Mouse (Mus musculus): ENCODE measurements around the gene Mid1. TPM values are rescaled to one million over a fixed set of nuclear protein-coding genes. Genes with fewer than 3 reads are reported as not detected.

Mid1 gene
- total RNA-seq (2021): 10 to 100 TPM; 21.7 to 22.5 TPM
- long read RNA-seq, experiment 1, partial matches to known transcripts: 1 of 13 reads
- long read RNA-seq, experiment 1, other reads (novel, unspliced or antisense): 12 of 13 reads
- long read RNA-seq, experiment 2, partial matches to known transcripts: 0 of 8 reads
- long read RNA-seq, experiment 2, other reads (novel, unspliced or antisense): 8 of 8 reads

DNA sequence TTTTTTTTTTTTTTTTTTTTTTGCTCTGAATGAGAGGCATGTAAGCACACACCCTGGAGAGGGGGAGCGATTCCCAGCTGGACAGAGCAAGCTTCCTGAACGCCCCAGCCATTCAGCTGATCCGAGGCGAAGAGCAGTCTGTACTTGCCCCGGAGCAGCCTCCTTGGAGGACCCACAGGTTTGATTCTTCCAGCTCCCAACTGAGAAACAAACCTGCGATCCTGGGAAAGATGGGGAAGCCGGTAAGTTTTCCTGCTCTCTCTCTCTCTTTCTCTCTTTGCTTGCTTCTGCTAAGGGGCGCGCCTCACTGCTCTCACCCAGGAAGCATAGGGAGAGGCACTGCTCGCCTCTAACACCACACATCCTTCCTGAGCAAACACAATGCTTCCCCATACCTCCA lies at the start of gene Mid1:
TSS of gene Mid1 (plus strand) at position 69 of the 400 bp plus-strand sequence.
- peak in 1 of 2 experiments; percentile 37 for DNase-seq (ENCODE audit: low spot score in 2 of 2)

DNA sequence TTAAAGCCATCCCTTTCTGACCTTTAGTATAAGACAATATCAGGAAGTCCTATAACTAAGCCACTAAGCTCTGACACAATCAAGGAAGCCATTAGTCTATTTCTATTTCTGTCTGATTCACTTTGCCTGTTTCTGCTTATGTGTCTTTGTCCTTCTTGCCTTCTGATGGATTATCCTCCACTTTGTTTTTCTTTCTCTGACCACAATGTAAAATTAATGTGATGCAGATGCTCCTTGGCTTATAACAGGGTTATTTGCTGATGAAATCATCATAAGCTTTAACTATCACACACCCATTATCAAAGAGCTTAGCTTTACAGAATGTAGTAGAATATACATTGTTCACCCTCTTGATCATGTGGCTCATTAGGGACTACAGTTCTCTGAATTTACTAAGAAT lies 11.9 kb upstream of the Mid1 start:
- DNase-seq (ENCODE audit: low spot score in 2 of 2): no peak

GRCm38 (mm10) chrX:169676313-169676712 lies 8.7 kb upstream of the Mid1 start:
- DNase-seq (ENCODE audit: low spot score in 2 of 2): no peak

DNA sequence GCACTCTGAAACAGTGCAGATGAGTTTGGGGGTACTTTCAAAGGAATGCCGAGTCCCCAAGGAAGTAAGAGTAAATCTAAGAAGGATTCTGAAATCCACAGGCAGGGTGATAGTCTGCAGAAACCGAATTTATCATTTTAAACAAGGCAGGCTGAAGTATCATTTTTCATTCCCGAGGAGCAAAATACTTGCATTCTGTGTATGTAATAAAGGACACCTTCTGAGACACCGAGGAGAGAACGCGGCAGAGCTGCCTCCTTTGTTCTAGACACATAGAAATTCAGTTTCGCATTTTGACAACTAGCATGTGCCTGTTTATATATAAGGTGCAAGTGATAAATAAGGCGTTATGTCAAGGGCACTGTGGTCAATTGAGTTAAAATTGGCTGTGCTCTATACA lies 732 bp downstream of the Mid1 start:
- DNase-seq (ENCODE audit: low spot score in 2 of 2): no peak

DNA sequence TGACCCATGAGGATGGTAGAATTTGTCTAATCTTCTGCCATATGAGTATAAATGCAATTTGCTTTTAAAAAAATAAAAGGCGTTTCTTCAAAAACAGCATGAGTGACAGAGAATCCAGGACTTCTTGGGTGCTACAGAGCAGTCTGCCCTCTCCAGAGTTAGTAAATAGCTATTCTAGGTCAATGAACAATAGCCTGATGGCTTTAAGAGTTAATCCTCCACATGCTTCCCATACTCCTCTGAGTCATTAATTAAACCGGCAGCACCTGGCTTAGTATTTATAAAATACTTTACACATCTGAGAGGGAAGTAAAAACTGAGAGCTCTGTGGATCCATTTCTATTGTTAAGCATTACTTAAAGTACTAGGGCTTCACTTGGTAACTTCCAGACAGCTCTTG lies 6.2 kb downstream of the Mid1 start:
- DNase-seq (ENCODE audit: low spot score in 2 of 2): no peak

- no peak for DNase-seq (ENCODE audit: low spot score in 2 of 2)
Observed at GRCm38 (mm10) chrX:169691675-169692074, 6.7 kb downstream of the Mid1 start.

DNA sequence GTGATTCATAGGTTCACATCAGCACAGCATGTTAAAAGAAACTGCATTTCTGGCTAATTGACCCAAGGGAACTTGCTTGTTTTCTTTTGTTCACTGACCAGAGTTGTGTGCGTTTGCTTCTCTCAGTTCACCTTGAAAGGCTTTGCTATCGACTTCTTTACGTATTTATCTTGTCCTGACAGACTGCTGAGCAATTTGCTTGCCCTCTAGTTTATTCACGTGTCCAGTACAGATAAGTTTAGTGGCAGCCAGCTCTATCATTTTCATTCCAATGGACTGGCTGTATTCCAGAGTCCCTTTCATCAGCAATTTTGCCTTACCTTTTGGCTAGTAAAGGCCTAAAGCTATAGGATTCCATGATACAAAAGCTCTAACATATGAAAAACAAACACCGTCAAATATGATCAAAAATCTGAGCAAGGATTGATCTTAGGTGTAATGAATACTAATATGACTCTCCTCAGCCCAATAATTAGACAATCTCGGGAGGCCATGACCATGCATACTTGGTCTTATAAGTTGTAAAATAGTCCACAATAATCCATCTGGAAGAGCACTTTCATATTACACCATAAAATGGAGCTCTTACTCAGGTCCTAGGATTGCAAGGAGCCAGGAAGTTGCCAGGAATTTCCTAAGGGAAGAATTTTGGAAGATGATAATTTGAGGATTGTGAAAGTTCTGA lies 7.4 kb downstream of the Mid1 start:
- no peak for DNase-seq (ENCODE audit: low spot score in 2 of 2)

GRCm38 (mm10) chrX:169704016-169704602 lies 19.1 kb downstream of the Mid1 start:
- DNase-seq (ENCODE audit: low spot score in 2 of 2): peak in 1 of 2 experiments; percentile 34

- DNase-seq (ENCODE audit: low spot score in 2 of 2): peak in 1 of 2 experiments; percentile 14
Observed at GRCm38 (mm10) chrX:169723511-169723910, 38.5 kb downstream of the Mid1 start.

DNA sequence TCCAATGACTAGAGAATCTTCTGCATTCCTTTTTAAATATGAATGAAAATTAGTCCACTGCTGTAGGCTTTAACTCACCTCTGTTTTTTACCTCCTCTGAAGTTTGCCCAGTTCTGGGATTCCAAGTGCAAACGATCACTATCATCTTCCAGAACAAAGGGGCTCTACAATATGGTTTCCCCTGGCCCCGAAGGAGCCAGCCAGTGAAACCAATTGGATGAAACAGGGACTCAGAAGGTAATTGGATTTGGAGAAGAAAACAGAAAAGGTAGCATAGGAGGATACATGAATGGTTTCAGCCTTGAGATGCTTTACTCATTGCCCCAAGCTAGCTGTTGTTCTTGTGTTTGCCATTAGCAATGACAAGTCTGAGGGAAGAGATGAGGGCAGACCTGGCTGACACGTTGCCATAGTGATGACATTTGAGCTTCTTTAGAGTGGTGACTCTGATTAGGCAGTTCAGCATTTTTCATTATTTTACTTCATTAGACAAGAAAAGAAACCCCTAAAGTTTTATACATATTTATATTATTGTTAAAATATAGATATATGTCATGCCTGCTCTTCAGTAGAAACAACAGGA lies 50.5 kb downstream of the Mid1 start:
- DNase-seq (ENCODE audit: low spot score in 2 of 2): no peak

DNA sequence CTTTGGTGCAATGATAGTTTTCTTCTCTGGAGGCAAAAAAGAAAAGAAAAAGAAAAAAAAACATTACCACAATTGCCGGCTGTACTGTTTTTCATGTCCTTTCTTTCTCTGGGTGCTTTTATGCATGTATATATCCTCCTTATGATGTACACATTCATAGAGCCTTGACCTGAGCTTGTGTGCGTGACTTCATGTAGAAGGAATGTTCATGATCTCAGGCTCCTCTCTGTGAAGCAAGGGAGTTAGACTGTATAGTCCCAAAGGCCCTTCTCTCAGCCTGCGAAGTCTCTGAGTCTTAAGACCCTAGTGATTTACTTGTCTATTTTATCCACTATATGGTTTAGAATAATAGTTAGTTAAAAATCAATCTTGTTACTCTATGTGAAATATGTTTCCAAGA lies 73.0 kb downstream of the Mid1 start:
- no peak for DNase-seq (ENCODE audit: low spot score in 2 of 2)

DNA sequence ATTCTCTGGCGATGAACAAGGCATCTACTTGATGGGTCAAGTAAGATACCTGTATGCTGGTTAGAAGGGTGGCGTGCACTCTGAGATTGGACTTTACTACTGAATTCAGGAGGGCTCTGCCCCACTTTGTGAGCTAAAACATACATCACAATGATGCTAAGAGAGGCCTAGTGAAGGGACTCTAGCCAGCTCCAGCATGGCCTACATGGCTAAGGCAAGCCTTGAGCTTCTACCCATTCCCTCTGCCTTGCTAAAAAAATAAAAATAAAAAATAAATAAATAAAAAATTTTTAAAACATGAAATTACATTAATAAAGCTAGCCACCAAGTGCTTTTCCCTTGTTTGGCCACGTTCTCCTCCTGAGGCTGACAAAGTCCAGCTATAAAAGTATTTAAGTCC lies 94.5 kb downstream of the Mid1 start, which contains the start of gene 4933400A11Rik:
TSS of gene 4933400A11Rik (minus strand) at position 101 of the 400 bp plus-strand sequence.
- no peak for DNase-seq (ENCODE audit: low spot score in 2 of 2)

GRCm38 (mm10) chrX:169789702-169790101 lies 104.7 kb downstream of the Mid1 start:
- DNase-seq (ENCODE audit: low spot score in 2 of 2): no peak

DNA sequence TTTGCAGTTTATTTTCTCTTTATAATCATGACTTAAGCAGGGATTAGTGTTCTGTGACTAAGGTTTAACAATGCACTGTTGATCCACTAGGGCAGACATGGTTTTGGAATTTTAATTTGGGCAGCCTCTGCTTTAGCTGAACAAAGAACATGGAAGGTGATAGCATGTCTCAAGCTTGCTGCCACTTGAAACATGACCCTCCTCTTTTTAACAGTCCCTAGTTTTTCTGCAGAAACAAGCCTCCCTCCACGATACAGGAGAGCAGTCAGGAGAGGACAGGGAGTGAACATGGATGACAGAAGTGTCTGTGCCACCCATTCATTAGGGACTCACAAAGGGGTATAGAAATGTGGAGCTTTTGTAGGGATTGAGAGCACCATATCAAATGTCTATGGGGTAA lies 107.9 kb downstream of the Mid1 start:
- no peak for DNase-seq (ENCODE audit: low spot score in 2 of 2)

- no peak for DNase-seq (ENCODE audit: low spot score in 2 of 2)
Observed at GRCm38 (mm10) chrX:169794421-169794820, 109.4 kb downstream of the Mid1 start.

DNA sequence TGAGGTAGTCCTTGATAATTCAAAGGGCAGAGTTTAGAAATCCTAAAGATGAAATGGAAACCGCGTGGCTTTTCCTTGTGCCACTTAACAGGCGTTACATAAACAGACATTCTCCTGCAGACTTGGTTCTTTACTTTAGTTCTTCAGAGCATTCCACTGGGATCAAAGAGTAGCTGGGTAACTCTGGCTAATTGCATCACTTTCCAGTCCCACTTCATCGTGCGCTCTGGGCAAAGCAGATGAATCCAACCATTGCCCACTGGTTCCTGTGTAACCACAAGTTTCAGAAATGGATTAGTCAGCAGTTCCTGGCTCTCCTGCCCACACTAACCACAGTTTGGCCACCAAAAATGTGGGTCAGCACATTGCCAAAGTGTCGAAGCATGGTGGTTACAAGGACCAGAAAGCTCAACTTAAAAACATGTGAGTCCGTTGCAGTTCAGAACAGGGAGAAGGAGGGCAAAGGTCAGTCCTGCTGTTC lies 109.9 kb downstream of the Mid1 start:
- DNase-seq (ENCODE audit: low spot score in 2 of 2): no peak

GRCm38 (mm10) chrX:169797148-169797547 lies 112.1 kb downstream of the Mid1 start:
- DNase-seq (ENCODE audit: low spot score in 2 of 2): no peak

GRCm38 (mm10) chrX:169798987-169799680 lies 114.1 kb downstream of the Mid1 start:
- DNase-seq (ENCODE audit: low spot score in 2 of 2): peak in 1 of 2 experiments; percentile 24

DNA sequence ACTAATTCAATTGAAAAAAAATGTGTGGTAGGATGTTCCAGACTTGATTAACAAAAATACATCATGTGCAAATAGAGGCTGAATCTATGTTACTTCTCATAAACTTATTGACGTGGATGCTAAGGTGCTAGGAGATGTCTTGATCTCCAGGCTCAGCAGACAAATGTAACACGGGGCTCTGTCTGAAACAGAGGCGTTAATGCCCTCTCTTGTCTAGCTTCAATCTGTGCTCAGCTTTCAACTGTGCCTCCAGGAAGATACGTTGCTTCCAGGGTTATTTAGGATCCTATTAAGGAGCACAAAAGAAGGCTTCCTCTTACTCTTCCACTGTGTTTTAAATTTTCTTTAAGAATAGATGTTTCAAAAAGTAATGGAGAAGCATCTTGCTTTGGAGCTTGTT lies 115.2 kb downstream of the Mid1 start:
- DNase-seq (ENCODE audit: low spot score in 2 of 2): no peak

- DNase-seq (ENCODE audit: low spot score in 2 of 2): no peak
Observed at GRCm38 (mm10) chrX:169805791-169806190, 120.8 kb downstream of the Mid1 start.

GRCm38 (mm10) chrX:169807744-169808143 lies 122.7 kb downstream of the Mid1 start:
- no peak for DNase-seq (ENCODE audit: low spot score in 2 of 2)
